Mouse (Mus musculus) hindbrain, embryonic 10.5 days (tissue): ENCODE results near the gene Ptprg. TPM values are rescaled to one million over a fixed set of nuclear protein-coding genes. Genes with fewer than 3 reads are reported as not detected.
A peak's percentile ranks its signal among the peaks of the same experiment; 100 is the strongest.

ENCODE experiments used
- DNase-seq: peaks from one replicate; pipeline ENCODE4 v3.0.0-alpha.2; 2017; ENCODE audit warnings: low spot score
- H3K27ac ChIP-seq: fragments of 300-500 bp; sonication (generic); 2 replicates; pipeline ENCODE4 v1.5.1; 2016; ENCODE audit warnings: mild to moderate bottlenecking, moderate library complexity
- H3K27me3 ChIP-seq: fragments of 300-500 bp; sonication (generic); 2 replicates; pipeline ENCODE4 v1.6.1; 2016; ENCODE audit warnings: mild to moderate bottlenecking; ENCODE audit not compliant: poor library complexity, insufficient read depth, severe bottlenecking
- H3K36me3 ChIP-seq: fragments of 300-500 bp; sonication (generic); 2 replicates; pipeline ENCODE4 v1.6.1; 2016; ENCODE audit warnings: mild to moderate bottlenecking, moderate library complexity
- H3K4me1 ChIP-seq: fragments of 300-500 bp; sonication (generic); replicated peaks from 2 replicates; pipeline ENCODE4 v1.6.1; 2016; ENCODE audit warnings: mild to moderate bottlenecking
- H3K4me3 ChIP-seq: fragments of 300-500 bp; sonication (generic); 2 replicates; pipeline ENCODE4 v1.5.1; 2016; ENCODE audit warnings: mild to moderate bottlenecking, moderate library complexity
- H3K9me3 ChIP-seq: fragments of 300-500 bp; sonication (generic); 2 replicates; pipeline ENCODE4 v1.6.1; 2016; ENCODE audit warnings: mild to moderate bottlenecking, moderate library complexity
- WGBS: fragments of 180-500 bp; shearing (Covaris S2); methylation state at CpG from one replicate; pipeline ENCODE4 v1.1.7; 2016; 5-methylcytosine and 5-hydroxymethylcytosine counted together
- polyA plus RNA-seq: library from polyadenylated mRNA; unstranded; fragments of >200 nt; fragmentation: Nextera tagmentation; extraction: Ambion mirVana; gene quantifications from 2 replicates; pipeline ENCODE4 v1.2.1, GENCODE M21; 2016

The Ptprg gene
- polyA plus RNA-seq, 1 experiment from 2014 or later: 48.9 TPM

DNA sequence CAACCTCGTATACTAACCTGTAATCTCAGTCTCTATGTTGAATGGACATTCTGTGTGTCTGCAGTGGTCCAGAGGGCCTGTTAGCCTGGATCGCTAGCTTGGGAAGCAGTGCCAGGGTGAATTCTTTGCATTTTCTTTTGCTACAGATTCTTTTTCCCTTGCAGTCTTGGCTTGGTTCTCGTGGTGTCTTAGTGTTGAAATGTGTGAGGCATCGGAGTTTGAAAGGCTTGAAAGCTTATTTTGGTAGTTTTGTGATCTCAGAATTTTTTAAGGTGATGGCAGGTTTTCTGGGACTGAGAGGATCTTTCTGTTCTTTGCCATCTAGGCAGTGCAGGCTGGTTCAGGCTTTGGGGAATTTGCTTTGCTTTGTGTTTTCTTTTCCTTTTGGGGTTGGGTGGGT lies 124.9 kb downstream of the Ptprg start:
- H3K36me3 ChIP-seq: no peaks in the 10 kb centered on the region
- 85% methylated on average over 4 of the region's 4 CpGs for WGBS
- DNase-seq: no peak
- H3K9me3 ChIP-seq: no peaks in the 10 kb centered on the region
- no peaks in the 10 kb centered on the region for H3K27me3 ChIP-seq
- no peak overlapping the region for H3K4me3 ChIP-seq
- H3K27ac ChIP-seq: no peak overlapping the region
- peaks cover 38% of the 10 kb centered on the region for H3K4me1 ChIP-seq

DNA sequence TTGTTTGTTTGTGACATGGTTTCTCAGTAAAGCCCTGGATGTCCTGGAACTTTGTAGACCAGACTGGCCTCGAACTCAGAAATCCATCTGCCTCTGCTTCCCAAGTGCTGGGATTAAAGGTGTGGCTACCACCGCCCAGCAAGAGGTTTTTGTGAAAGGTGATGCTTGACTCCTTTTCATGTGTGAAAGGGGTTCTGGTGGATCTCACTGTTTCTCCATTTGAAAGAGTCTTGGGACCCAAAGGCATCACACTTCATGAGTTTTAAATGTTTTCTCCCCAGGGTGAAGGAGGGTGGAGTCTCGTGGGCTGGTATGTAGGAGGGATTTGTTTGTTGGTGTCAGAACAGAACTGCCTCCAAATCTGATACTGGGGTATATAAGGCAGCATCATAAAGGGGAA lies 126.4 kb downstream of the Ptprg start:
- no peaks in the 10 kb centered on the region for H3K27me3 ChIP-seq
- no peaks in the 10 kb centered on the region for H3K36me3 ChIP-seq
- peaks cover 50% of the 10 kb centered on the region for H3K4me1 ChIP-seq
- WGBS: 72% methylated on average over 3 of the region's 3 CpGs
- no peak overlapping the region for H3K4me3 ChIP-seq
- no peaks in the 10 kb centered on the region for H3K9me3 ChIP-seq
- H3K27ac ChIP-seq: no peak overlapping the region
- no peak for DNase-seq

DNA sequence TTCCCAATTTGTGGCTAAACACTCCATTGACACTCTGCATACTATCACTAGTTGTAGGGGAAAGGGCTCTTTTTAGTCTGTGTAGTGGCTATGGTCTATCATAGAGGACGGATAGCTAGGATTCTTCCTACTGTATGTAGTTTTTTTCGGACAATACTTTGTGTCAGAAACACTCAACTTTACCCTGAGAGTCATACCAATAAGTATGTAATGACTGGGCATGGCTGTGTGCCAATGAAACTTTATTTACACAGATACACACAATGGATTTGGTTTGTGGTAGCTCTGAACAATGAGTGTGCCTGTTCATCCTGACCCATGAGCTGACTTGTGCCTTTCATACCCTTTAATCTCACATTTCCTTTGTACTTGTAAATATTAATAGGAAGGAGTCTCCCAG lies 127.3 kb downstream of the Ptprg start:
- no peak for DNase-seq
- Histone ChIP-seq H3K27ac (no peak overlapping the region), H3K9me3 (no peaks in the 10 kb centered on the region), H3K36me3 (no peaks in the 10 kb centered on the region), H3K4me3 (no peak overlapping the region), H3K4me1 (peaks cover 46% of the 10 kb centered on the region), H3K27me3 (no peaks in the 10 kb centered on the region)
- WGBS: 89% methylated on average over 2 of the region's 2 CpGs

DNA sequence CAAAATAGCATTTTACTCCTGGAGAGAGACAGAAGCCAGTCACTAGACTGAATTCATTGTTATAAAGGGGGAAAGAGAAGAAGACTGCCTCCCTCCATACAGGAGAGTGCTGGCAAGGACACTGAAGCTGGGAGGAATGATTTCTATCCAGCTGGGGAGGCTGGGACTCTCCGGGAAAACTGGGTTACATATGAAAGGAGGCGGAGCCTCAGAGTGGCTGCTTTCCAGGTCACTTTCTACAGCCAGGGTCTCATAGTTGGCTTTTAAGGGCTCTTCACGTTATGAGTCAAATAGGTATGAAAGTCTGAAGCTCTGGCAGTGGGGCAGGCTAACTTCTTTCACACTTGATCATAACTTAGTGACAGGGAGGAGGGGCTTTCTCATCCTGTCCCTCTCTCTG lies 129.1 kb downstream of the Ptprg start:
- H3K27ac ChIP-seq: no peak overlapping the region

DNA sequence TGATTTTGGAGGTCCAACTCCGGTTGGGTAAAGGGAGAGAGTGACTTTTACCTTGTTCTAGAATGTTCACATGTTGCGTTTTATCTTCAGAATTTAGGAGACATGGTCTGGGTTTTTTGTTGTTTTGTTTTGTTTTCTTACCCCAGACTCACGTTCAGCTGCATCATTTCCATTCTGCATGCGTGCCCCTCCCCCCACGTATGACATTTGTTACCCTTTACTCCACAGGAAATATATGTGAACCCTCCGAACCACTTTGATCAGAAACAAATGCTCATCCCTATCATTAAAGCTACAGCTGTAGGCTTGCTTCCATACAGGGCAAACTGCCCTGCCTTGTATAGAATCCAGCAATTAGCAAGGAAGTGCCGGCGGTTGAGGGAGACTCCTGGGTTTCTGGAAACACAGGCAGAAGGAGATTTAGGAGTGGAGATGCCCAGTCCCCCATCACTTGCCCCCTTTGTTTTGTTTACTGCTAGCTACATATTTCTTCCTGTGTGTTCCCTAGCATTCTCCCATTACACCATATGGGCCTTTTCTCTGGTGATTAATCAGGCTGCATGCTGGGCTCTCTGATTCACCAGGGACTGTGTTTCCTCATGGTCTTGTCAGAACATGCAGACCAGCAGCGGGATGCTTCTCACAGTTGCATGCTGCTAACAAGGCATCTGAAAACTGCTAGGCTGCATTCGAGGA lies 130.2 kb downstream of the Ptprg start:
- no peak for DNase-seq
- no peaks in the 10 kb centered on the region for H3K36me3 ChIP-seq
- WGBS: 38% methylated on average over 10 of the region's 10 CpGs
- H3K27me3 ChIP-seq: no peaks in the 10 kb centered on the region
- H3K4me1 ChIP-seq: peaks cover 46% of the 10 kb centered on the region
- H3K4me3 ChIP-seq: no peak overlapping the region
- H3K27ac ChIP-seq: peak overlapping the region; percentile 31
- no peaks in the 10 kb centered on the region for H3K9me3 ChIP-seq

More for the DNA sequence above, 129.1 kb downstream of the Ptprg start:
- no peaks in the 10 kb centered on the region for H3K36me3 ChIP-seq
- 27% methylated on average over 3 of the region's 3 CpGs for WGBS
- H3K4me1 ChIP-seq: peaks cover 46% of the 10 kb centered on the region
- H3K27me3 ChIP-seq: no peaks in the 10 kb centered on the region
- H3K9me3 ChIP-seq: no peaks in the 10 kb centered on the region
- H3K4me3 ChIP-seq: no peak overlapping the region
- no peak for DNase-seq

DNA sequence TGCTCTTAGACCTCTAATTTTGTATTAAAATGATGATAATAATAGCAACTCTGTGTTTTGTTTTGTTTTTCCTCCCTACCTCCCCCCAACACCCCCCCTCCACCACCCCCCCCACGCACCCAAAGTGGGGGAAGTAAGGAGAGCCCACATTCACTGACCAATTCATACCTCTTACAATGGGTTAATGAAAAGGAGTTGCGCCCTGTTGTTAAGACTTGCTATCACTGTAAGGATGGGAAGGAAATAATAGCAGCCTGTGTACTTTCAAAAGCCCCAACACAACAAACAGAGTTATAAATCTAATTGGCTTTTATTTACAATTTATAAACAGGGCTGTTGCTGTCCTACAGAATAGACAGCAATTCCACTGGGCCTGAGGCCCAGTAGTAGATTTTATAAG lies 130.8 kb downstream of the Ptprg start:
- Histone ChIP-seq H3K36me3 (no peaks in the 10 kb centered on the region), H3K27me3 (no peaks in the 10 kb centered on the region), H3K9me3 (no peaks in the 10 kb centered on the region), H3K4me1 (peaks cover 50% of the 10 kb centered on the region), H3K4me3 (no peak overlapping the region), H3K27ac (peak overlapping the region; percentile 31)
- 51% methylated on average over 2 of the region's 2 CpGs for WGBS
- no peak for DNase-seq

DNA sequence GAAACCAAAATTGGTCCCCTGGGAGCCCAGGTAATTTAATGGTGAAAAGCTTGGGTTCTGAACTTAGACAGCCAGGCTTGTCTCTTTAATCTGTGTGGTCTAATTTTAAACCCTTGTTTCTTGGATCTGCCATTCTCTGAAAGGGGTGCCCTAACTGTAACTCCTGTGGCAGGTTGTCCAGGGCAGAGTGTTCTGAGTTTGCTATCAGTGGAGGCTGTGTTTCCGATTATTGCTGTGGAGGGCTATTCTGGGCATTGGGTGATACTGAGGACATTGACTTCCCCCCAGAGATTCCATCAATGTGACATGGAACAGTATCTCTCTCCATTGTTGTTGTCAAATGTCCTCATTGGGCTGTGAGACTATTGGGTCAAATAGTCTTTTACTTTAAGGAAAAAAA lies 134.2 kb downstream of the Ptprg start:
- H3K27ac ChIP-seq: no peak overlapping the region

DNA sequence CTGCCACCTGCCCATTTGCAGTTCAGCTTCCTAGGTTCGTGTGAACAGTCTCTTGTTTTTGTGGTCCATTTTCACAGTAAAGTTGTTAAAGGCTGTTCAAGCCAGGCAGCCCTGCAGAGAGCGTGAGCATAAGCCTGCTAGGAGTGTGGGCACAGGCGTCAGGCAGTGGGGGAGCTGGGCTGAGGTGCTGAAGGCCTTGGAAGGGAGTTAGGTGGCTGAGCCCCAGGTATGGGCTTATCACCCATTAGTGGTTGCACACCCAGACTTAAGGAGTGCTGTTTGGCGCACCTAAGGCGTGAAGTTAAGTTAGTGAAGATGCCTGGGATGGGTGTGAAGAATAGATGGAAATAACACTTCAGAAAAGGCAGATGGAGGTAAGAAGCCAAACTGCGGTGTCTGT lies 134.8 kb downstream of the Ptprg start:
- H3K9me3 ChIP-seq: no peaks in the 10 kb centered on the region
- H3K36me3 ChIP-seq: no peaks in the 10 kb centered on the region
- H3K4me1 ChIP-seq: peaks cover 34% of the 10 kb centered on the region
- no peak overlapping the region for H3K27ac ChIP-seq
- H3K4me3 ChIP-seq: no peak overlapping the region
- DNase-seq: no peak
- 82% methylated on average over 6 of the region's 6 CpGs for WGBS
- H3K27me3 ChIP-seq: no peaks in the 10 kb centered on the region

More for the DNA sequence above, 134.2 kb downstream of the Ptprg start:
- peaks cover 40% of the 10 kb centered on the region for H3K4me1 ChIP-seq
- H3K36me3 ChIP-seq: no peaks in the 10 kb centered on the region
- WGBS: 84% methylated on average over 1 of the region's 1 CpGs
- no peak overlapping the region for H3K4me3 ChIP-seq
- no peaks in the 10 kb centered on the region for H3K27me3 ChIP-seq
- no peaks in the 10 kb centered on the region for H3K9me3 ChIP-seq
- DNase-seq: no peak

DNA sequence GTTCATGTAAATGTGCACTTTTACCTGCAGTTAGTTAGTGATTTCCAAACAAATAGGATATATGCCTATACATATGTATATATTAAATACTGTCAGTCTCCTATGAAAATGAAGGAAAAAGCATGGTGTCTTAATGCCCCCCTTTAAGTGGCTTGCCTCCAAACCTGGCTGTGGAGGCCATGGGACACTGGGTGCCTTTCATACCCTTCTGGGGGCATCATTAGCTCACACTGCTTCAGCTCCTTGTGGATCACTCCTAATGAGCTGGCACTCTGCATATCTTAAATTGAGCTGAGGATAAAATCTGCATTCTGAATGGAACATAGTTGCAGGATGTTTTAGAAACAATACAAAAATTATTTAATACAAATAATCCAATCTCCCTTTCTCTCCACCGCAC lies 136.7 kb downstream of the Ptprg start:
- Histone ChIP-seq H3K27ac (no peak overlapping the region), H3K9me3 (no peaks in the 10 kb centered on the region), H3K27me3 (no peaks in the 10 kb centered on the region), H3K4me1 (peaks cover 21% of the 10 kb centered on the region), H3K36me3 (no peaks in the 10 kb centered on the region), H3K4me3 (no peak overlapping the region)
- no peak for DNase-seq
- WGBS: 96% methylated on average over 1 of the region's 1 CpGs

DNA sequence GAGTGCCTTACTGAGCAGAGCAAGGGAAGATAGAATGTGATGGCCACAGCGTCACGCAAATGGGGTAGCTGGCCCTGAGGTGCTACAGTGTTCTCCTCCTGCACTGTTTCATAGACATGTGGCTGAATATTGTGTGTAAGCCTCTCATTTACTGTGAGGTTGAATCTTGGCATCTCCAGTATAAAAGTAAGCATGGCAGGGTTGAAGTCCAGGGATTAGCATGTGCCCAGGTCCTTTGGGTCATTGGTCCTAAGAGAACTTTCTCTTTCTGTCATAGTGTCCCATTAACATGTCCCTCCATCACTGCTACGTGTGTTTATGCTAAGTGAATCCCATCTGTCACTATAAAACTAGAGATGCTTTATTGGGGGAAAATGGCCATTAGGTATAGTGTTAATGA lies 138.2 kb downstream of the Ptprg start:
- H3K4me3 ChIP-seq: no peak overlapping the region
- no peaks in the 10 kb centered on the region for H3K27me3 ChIP-seq
- H3K9me3 ChIP-seq: no peaks in the 10 kb centered on the region
- H3K27ac ChIP-seq: no peak overlapping the region
- DNase-seq: no peak
- WGBS: 93% methylated on average over 3 of the region's 3 CpGs
- no peaks in the 10 kb centered on the region for H3K36me3 ChIP-seq
- peaks cover 24% of the 10 kb centered on the region for H3K4me1 ChIP-seq

DNA sequence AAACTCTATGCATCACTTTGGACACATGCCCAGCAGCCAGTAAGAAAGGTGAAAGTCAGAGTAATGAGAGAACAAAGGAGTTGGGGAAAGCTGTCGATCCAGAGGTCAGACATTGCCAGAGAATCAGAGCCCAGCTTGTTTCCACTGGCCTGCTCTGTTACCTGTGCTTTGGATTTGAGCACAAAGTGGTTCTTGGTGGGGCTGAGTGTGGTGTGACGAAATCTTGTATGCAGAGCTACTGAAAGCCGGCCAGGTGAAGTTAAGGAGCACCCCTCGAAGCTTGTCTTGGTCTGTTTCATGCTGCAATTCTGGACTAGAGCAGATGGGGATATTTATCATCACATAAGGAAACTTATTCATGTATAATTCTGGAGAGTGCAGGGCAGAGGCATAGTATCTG lies 145.5 kb downstream of the Ptprg start:
- no peaks in the 10 kb centered on the region for H3K9me3 ChIP-seq
- no peak overlapping the region for H3K4me3 ChIP-seq
- WGBS: 84% methylated on average over 4 of the region's 4 CpGs
- no peak overlapping the region for H3K27ac ChIP-seq
- peaks cover 16% of the 10 kb centered on the region for H3K4me1 ChIP-seq
- no peaks in the 10 kb centered on the region for H3K36me3 ChIP-seq
- H3K27me3 ChIP-seq: no peaks in the 10 kb centered on the region
- no peak for DNase-seq

DNA sequence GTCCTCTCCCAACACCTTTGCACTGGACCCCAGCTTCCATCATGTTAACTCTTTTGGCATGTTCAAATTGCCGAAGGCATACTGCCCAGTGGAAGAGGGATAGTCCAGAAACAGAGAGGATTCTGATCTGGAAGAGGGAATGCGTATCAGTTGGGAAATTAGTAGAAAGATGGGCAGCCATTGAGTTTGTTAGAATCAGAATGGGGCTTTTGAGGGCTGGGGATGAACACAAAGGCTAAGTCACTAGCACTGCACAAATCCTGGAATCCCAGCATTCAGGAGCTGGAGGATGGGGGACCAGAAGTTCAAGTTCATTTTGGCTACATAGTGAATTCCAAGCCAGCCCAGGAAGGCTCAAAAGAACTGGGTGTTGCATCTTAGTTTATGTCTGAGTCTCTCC lies 146.3 kb downstream of the Ptprg start:
- Histone ChIP-seq H3K36me3 (no peaks in the 10 kb centered on the region), H3K9me3 (no peaks in the 10 kb centered on the region), H3K4me3 (no peak overlapping the region), H3K27me3 (no peaks in the 10 kb centered on the region), H3K4me1 (peaks cover 19% of the 10 kb centered on the region), H3K27ac (no peak overlapping the region)
- WGBS: 94% methylated on average over 2 of the region's 2 CpGs
- DNase-seq: no peak

DNA sequence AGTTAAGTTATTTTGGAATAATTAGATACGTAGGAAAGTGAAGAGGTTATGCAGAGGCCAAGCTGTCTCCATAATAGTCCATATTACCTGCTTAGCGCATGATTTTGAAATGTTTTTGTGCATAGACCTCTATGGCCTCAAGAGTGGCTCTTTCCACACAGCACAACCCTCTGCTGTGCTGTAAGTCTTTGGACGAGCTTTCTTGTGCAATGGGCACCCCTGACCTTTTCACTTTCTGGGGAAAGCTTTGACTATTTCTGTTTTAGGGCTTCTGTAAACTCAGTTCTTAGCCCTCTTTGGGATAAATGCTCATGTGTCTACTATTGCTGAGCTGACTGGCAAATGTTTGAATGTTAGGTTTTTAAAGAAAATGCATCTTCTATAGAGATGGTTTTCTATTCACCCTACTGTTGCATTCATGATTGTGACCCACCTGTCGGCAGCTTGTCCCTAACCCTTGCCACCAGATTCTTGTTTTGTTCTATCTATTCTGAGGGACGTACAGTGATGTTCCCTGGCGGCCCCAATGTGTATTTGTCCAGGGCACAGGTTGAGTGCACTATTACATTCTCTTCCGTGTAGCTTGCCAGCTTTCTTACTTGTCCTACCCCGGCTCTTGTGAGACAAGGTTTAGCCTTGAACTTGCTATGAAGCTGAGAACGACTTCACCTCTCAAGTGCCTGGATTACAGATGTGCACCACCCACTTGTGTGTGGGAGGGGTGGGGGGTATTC lies 148.4 kb downstream of the Ptprg start:
- Histone ChIP-seq H3K4me1 (peaks cover 23% of the 10 kb centered on the region), H3K36me3 (no peaks in the 10 kb centered on the region), H3K4me3 (no peak overlapping the region), H3K27me3 (no peaks in the 10 kb centered on the region), H3K9me3 (no peaks in the 10 kb centered on the region), H3K27ac (no peak overlapping the region)
- no peak for DNase-seq
- 88% methylated on average over 9 of the region's 9 CpGs for WGBS
